Mouse (Mus musculus) inflammation-experienced regulatory T-cells, adult 6 months (primary cell): Measurements from ENCODE around the gene Mmp7. TPM values are rescaled to one million over a fixed set of nuclear protein-coding genes. Genes with fewer than 3 reads are reported as not detected.

Experiments
- ATAC-seq: one replicate; pipeline ENCODE4 v1.8.0; 2017
- polyA plus RNA-seq, 3 experiments: library from polyadenylated mRNA; unstranded; fragments of 100-300 nt; shearing (Covaris generic); gene quantifications; one replicate each; pipeline ENCODE4 v1.2.1; 2017

Gene Mmp7
- polyA plus RNA-seq, 3 experiments from 2014 or later, result not detected

- no peak for ATAC-seq
Observed at GRCm38 (mm10) chr9:7748881-7749280, 57.0 kb downstream of the Mmp7 start.

Other genes with a start within 250 kb of the Mmp7 start
- not detected for gene Mmp3, start 246.3 kb upstream of the Mmp7 start, polyA plus RNA-seq
- gene Mmp10, start 189.7 kb upstream of the Mmp7 start, polyA plus RNA-seq, result under 1 TPM in 1 of 3 experiments, not detected in 2; 0.48 TPM
- gene Mmp8, start 133.6 kb upstream of the Mmp7 start, polyA plus RNA-seq, result not detected
- gene Mmp27, start 120.7 kb upstream of the Mmp7 start, polyA plus RNA-seq, result not detected
- not detected for gene Mmp20, start 63.9 kb upstream of the Mmp7 start, polyA plus RNA-seq
- 100 to 1,000 TPM in 1 of 3 experiments, 10 to 100 TPM in 2; 64.0 to 129 (median 94.3) TPM for gene Tmem123, start 72.0 kb downstream of the Mmp7 start, polyA plus RNA-seq
- gene Birc2, start 145.0 kb downstream of the Mmp7 start, polyA plus RNA-seq, result 100 to 1,000 TPM; 110 to 127 (median 119) TPM
- gene Birc3, start 181.1 kb downstream of the Mmp7 start, polyA plus RNA-seq, result 100 to 1,000 TPM in 2 of 3 experiments, 10 to 100 TPM in 1; 87.6 to 134 (median 121) TPM